Mouse (Mus musculus): ENCODE measurements around the gene Sf3b4.

GRCm38 (mm10) chr3:96196437-96197128, 24.5 kb downstream of the Sf3b4 start:
- TF ChIP-seq CTCF (IDR thresholded peaks at IDR 0.05; ENCODE audit: low read depth) (no peak), EP300 (IDR thresholded peaks at IDR 0.05; ENCODE audit: low read depth) (no peak)
